Mouse (Mus musculus): ENCODE data around the gene Nvl. TPM values are rescaled to one million over a fixed set of nuclear protein-coding genes. Genes with fewer than 3 reads are reported as not detected.

Nvl gene
- polyA plus RNA-seq, 1 experiment from 2014 or later, result 40.6 TPM

- Histone ChIP-seq H3K9ac (no peak overlapping the region), H3K4me2 (no peak overlapping the region), H3K27me3 (no peaks in the 10 kb centered on the region), H3K4me3 (no peak overlapping the region), H3K36me3 (no peaks in the 10 kb centered on the region), H3K9me3 (peaks cover 8% of the 10 kb centered on the region), H3K27ac (no peak overlapping the region), H3K4me1 (replicated peaks) (no peaks in the 10 kb centered on the region)
- ATAC-seq (ENCODE audit: low FRiP score), result no peak
- 69% methylated on average over 3 of the region's 3 CpGs for WGBS
Observed at GRCm38 (mm10) chr1:181061784-181062485, 82.1 kb downstream of the Nvl start.

- WGBS, result 87% methylated on average over 4 of the region's 4 CpGs
- Histone ChIP-seq H3K4me2 (no peak overlapping the region), H3K9me3 (peaks cover 8% of the 10 kb centered on the region), H3K27ac (no peak overlapping the region), H3K36me3 (no peaks in the 10 kb centered on the region), H3K4me3 (no peak overlapping the region), H3K9ac (no peak overlapping the region), H3K27me3 (no peaks in the 10 kb centered on the region), H3K4me1 (replicated peaks) (no peaks in the 10 kb centered on the region)
- ATAC-seq (ENCODE audit: low FRiP score), result no peak
Observed at GRCm38 (mm10) chr1:181052898-181053297, 91.1 kb downstream of the Nvl start.

- H3K4me3 ChIP-seq, result no peak within 1 kb of the TSS
- H3K9me3 ChIP-seq, result no peaks in the 10 kb centered on the region
- no peak for ATAC-seq (ENCODE audit: low FRiP score)
- no peak within 1 kb of the TSS for H3K4me2 ChIP-seq
- no peaks in the 10 kb centered on the region for H3K4me1 ChIP-seq (replicated peaks)
- no peak within 1 kb of the TSS for H3K9ac ChIP-seq
- H3K27me3 ChIP-seq, result no peaks in the 10 kb centered on the region
- WGBS, result 89% methylated on average over 6 of the region's 6 CpGs
- no peaks in the 10 kb centered on the region for H3K36me3 ChIP-seq
- H3K27ac ChIP-seq, result no peak within 1 kb of the TSS
Observed at GRCm38 (mm10) chr1:181050937-181051336, 93.1 kb downstream of the Nvl start, which contains the start of gene 9130409I23Rik. 9130409I23Rik (plus strand) TSS chr1:181051237.

GRCm38 (mm10) chr1:181049328-181049842 is 94.6 kb downstream of the Nvl start:
- Histone ChIP-seq H3K9ac (no peak overlapping the region), H3K36me3 (no peaks in the 10 kb centered on the region), H3K27ac (no peak overlapping the region), H3K4me3 (no peak overlapping the region), H3K27me3 (no peaks in the 10 kb centered on the region), H3K4me1 (replicated peaks) (no peaks in the 10 kb centered on the region), H3K9me3 (no peaks in the 10 kb centered on the region), H3K4me2 (no peak overlapping the region)
- ATAC-seq (ENCODE audit: low FRiP score), result no peak

- Histone ChIP-seq H3K9me3 (no peaks in the 10 kb centered on the region), H3K4me2 (no peak overlapping the region), H3K27me3 (no peaks in the 10 kb centered on the region), H3K27ac (no peak overlapping the region), H3K4me1 (replicated peaks) (no peaks in the 10 kb centered on the region), H3K9ac (no peak overlapping the region), H3K4me3 (no peak overlapping the region), H3K36me3 (no peaks in the 10 kb centered on the region)
- 57% methylated on average over 1 of the region's 1 CpGs for WGBS
- ATAC-seq (ENCODE audit: low FRiP score), result no peak
Observed at GRCm38 (mm10) chr1:181047520-181047919, 96.5 kb downstream of the Nvl start.

GRCm38 (mm10) chr1:181039652-181040051 is 104.4 kb downstream of the Nvl start:
- Histone ChIP-seq H3K4me3 (no peak overlapping the region), H3K9me3 (no peaks in the 10 kb centered on the region), H3K9ac (no peak overlapping the region), H3K4me1 (replicated peaks) (no peaks in the 10 kb centered on the region), H3K27me3 (0 out of 2 replicates have a peak, but pooled peaks cover 4% of the 10 kb centered on the region), H3K4me2 (no peak overlapping the region), H3K36me3 (no peaks in the 10 kb centered on the region), H3K27ac (no peak overlapping the region)
- no peak for ATAC-seq (ENCODE audit: low FRiP score)
- WGBS, result 11% methylated on average over 4 of the region's 4 CpGs

GRCm38 (mm10) chr1:181037623-181038022 is 106.4 kb downstream of the Nvl start:
- Histone ChIP-seq H3K4me1 (replicated peaks) (no peaks in the 10 kb centered on the region), H3K36me3 (no peaks in the 10 kb centered on the region), H3K4me2 (no peak overlapping the region), H3K27me3 (0 out of 2 replicates have a peak, but pooled peaks cover 4% of the 10 kb centered on the region), H3K27ac (no peak overlapping the region), H3K9ac (no peak overlapping the region), H3K4me3 (no peak overlapping the region), H3K9me3 (no peaks in the 10 kb centered on the region)
- 83% methylated on average over 4 of the region's 4 CpGs for WGBS
- ATAC-seq (ENCODE audit: low FRiP score), result no peak

Other genes starting within 250 kb of the Nvl start
- 74.1 and 78.7 TPM in 2 replicates for gene Pycr2, start 239.9 kb downstream of the Nvl start, polyA plus RNA-seq (2015; fragmentation: Nextera tagmentation; extraction: Ambion mirVana)
- gene Lefty1, start 209.2 kb downstream of the Nvl start, polyA plus RNA-seq (2015; fragmentation: Nextera tagmentation; extraction: Ambion mirVana), result 0.23 and 0.58 TPM in 2 replicates
- 1.5 and 1.8 TPM in 2 replicates for gene Tmem63a, start 201.9 kb downstream of the Nvl start, polyA plus RNA-seq (2015; fragmentation: Nextera tagmentation; extraction: Ambion mirVana)
- gene Ephx1, start 123.3 kb downstream of the Nvl start, polyA plus RNA-seq (2015; fragmentation: Nextera tagmentation; extraction: Ambion mirVana), result 3.3 and 4.8 TPM in 2 replicates
- gene 9130409I23Rik, start 93.0 kb downstream of the Nvl start, polyA plus RNA-seq (2015; fragmentation: Nextera tagmentation; extraction: Ambion mirVana), result 0.08 and 0.13 TPM in 2 replicates
- gene Cnih4, start 489 bp upstream of the Nvl start, polyA plus RNA-seq (2015; fragmentation: Nextera tagmentation; extraction: Ambion mirVana), result 65.1 and 69.5 TPM in 2 replicates
- gene Wdr26, start 67.8 kb upstream of the Nvl start, polyA plus RNA-seq (2015; fragmentation: Nextera tagmentation; extraction: Ambion mirVana), result 45.9 and 46.0 TPM in 2 replicates
- gene Cnih3, start 208.4 kb upstream of the Nvl start, polyA plus RNA-seq (2015; fragmentation: Nextera tagmentation; extraction: Ambion mirVana), result 6.8 and 8.8 TPM in 2 replicates

All from hindbrain, embryonic 13.5 days (tissue).